Mouse (Mus musculus) Patski (cell line): ENCODE measurements around the gene Fam102b. TPM values are rescaled to one million over a fixed set of nuclear protein-coding genes. Genes with fewer than 3 reads are reported as not detected.
A peak's percentile ranks its signal among the peaks of the same experiment; 100 is the strongest.

Experiments
- ATAC-seq: fragments of 100-300 bp; one replicate; pipeline ENCODE4 v1.8.0; 2021
- CTCF ChIA-PET: fragments of 350-600 bp; sonication (Branson Sonifier 250); formaldehyde crosslinking; loops from one replicate; lab custom pipeline; 2022; ENCODE audit warnings: inconsistent platforms; lab: Charles Lee
- POLR2A ChIA-PET: fragments of 350-600 bp; sonication (Branson Sonifier 250); formaldehyde crosslinking; loops from one replicate; lab custom pipeline; 2022; ENCODE audit warnings: antibody characterized with exemption, inconsistent platforms; lab: Charles Lee
- DNase-seq: peaks from one replicate; pipeline ENCODE4 v3.0.0-alpha.2; 2011; ENCODE audit warnings: low read depth, low spot score
- H3K27me3 ChIP-seq: fragments of 371-371 bp; one replicate; pipeline ENCODE4 v1.5.1; 2021
- CTCF ChIP-seq: fragments of 100-300 bp; IDR thresholded peaks from one replicate; pipeline ENCODE4 v1.5.1; 2021
- in situ Hi-C: fragments of 300-500 bp; cut with MboI; formaldehyde crosslinking; loops from 3 replicates; pipeline ENCODE4 v1.11.1; 2018; ENCODE audit warnings: low pct_unique_long_range_greater_than_20kb, mixed read lengths
- polyA plus RNA-seq: library from polyadenylated mRNA; unstranded; gene quantifications from one replicate; pipeline ENCODE4 v1.2.3, GENCODE M21; 2021

Gene Fam102b
- polyA plus RNA-seq, 1 experiment from 2014 or later: 30.5 TPM

DNA sequence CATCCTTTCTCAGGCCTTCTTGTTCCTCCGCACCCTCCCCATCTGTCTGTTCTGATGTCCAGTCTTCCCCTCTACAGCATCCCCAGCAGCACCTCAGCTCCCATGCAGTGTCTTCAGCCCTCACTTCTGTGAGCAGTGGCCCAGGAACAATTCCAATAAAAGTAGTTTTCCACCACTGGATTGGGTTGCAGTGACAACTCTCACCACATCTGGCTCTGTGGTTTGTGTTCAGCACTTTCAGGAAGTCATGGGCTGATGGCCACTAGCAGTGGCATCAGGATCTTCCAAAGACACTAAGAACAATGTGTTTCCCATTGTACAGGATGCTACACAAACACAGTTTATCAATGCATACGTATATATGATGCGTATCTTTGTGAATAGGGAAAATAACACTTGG is 61.4 kb downstream of the Fam102b start:
- POLR2A ChIA-PET: no interaction called here
- in situ Hi-C loops: no loop called here
- DNase-seq (no peak), ATAC-seq (no peak)
- TF ChIP-seq CTCF: no peak
- no peaks in the 10 kb centered on the region for H3K27me3 ChIP-seq
- CTCF ChIA-PET: no interaction called here

DNA sequence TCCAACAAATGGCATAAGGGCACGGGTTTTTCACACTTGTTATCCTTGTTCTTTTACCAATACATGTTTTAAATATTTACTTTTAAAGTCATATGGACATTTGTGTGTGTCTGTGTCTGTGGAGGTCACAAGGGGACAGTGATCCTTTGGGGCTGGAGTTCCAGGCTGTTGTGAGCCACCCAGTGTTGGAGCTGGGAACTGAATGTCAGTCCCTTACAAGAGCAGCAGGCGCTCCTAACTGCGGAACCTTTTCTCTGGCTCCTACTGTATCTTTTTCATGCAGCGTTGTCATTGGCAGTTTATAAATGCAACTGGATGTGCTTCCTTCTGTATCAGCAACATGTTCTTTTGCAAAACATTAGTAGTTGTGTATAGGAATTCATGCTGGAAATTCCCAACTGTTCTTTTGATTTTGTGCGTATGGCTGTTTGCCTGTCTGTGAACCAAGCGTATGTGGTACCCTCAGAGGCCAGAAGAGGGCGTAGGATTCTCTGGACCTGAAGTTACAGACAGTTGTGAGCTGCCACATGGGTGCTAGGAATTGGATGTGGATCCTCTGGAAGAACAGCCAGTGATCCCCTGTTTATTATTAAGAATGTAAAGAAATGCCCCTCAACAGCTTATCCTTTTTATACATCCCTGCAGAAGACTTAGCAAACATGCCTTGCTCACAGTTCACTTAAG is 62.9 kb downstream of the Fam102b start:
- in situ Hi-C loops: no loop called here
- POLR2A ChIA-PET: interaction anchor here (0.6 kb wide), 1 partner anchor 73 kb away, joined by 3 read pairs; no protein-coding TSS in a partner anchor
- TF ChIP-seq CTCF: peak; percentile 51
- ATAC-seq (no peak), DNase-seq (no peak)
- H3K27me3 ChIP-seq: no peaks in the 10 kb centered on the region
- CTCF ChIA-PET: interaction anchor here (0.9 to 7.3 kb wide), 8 partner anchors 7 to 115 kb away, joined by 3 to 43 read pairs (median 3); no protein-coding TSS in a partner anchor

DNA sequence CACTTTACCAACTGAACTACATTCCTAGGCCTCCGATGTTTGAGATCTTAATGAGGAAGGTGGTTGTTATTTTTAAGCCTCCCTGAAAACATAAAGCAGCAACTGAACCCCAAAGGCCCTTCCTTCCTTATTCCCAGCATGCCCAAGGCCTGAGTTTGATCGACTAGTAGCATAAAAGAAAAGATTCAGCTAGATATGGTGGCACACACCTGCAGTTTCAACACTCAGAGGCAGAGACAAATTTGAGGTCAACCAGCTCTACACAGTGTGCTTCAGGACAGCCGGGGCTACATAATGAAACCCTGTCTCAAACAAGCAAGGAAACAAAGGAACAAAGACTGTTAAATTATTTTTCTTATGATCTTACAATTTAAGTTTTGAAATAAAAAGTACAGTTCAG is 63.6 kb downstream of the Fam102b start:
- CTCF ChIA-PET: interaction anchor here (0.9 to 7.3 kb wide), 7 partner anchors 8 to 116 kb away, joined by 3 to 43 read pairs (median 3); no protein-coding TSS in a partner anchor
- DNase-seq (no peak), ATAC-seq (no peak)
- POLR2A ChIA-PET: interaction anchor here (0.6 kb wide), 1 partner anchor 74 kb away, joined by 3 read pairs; no protein-coding TSS in a partner anchor
- TF ChIP-seq CTCF: no peak
- in situ Hi-C loops: no loop called here
- H3K27me3 ChIP-seq: no peaks in the 10 kb centered on the region

DNA sequence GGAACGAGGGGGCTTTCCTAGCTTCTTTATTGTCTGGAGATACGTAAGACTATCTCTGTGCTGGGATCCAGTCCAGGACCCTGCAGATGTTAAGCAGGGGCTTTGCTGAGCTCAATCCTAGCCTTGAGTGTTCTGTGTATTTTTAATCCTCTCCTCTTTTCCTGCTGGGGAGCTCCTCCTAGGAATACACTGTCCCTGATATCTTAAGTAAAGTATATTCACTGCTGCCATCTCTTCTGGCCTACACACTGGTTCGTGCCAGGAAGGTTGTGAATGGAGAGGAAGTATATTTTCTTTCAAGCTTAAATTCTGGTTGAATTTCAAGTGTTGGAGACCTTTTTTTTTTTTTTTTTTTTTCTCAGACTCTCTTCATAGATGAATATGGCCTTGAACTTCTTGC is 64.1 kb downstream of the Fam102b start:
- POLR2A ChIA-PET: interaction anchor here (0.6 to 0.7 kb wide), 2 partner anchors 72 to 156 kb away, joined by 3 read pairs; no protein-coding TSS in a partner anchor
- DNase-seq (no peak), ATAC-seq (no peak)
- no peak for TF ChIP-seq CTCF
- no peaks in the 10 kb centered on the region for H3K27me3 ChIP-seq
- in situ Hi-C loops: no loop called here
- CTCF ChIA-PET: interaction anchor here (0.6 to 7.3 kb wide), 6 partner anchors 8 to 633 kb away, joined by 3 to 43 read pairs (median 6); no protein-coding TSS in a partner anchor

DNA sequence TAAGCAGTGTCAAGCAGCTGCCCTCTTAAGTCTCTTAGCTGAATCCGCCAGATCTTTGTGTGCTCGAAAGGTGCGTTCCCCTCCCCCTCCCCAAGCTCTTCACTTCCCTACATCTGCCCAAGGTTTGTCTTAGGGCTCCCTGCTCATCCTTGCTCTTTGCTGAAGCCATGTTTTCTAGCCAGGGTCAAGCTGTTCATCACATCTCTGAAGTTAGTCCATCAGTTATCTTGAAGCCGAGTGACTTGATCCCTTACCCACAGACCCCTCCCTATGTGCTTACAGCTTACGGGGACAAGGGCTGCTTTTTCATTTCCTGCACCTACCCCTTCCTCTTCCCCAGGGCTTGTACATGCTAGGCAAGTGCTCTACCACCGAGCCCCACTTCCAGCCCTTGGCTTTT is 65.8 kb downstream of the Fam102b start:
- ChIA-PET CTCF (interaction anchor here (1.9 to 7.3 kb wide), 3 partner anchors 9 to 31 kb away, joined by 5 to 43 read pairs (median 9); no protein-coding TSS in a partner anchor), POLR2A (no interaction called here)
- ATAC-seq (no peak), DNase-seq (no peak)
- no peak for TF ChIP-seq CTCF
- in situ Hi-C loops: no loop called here
- H3K27me3 ChIP-seq: no peaks in the 10 kb centered on the region

DNA sequence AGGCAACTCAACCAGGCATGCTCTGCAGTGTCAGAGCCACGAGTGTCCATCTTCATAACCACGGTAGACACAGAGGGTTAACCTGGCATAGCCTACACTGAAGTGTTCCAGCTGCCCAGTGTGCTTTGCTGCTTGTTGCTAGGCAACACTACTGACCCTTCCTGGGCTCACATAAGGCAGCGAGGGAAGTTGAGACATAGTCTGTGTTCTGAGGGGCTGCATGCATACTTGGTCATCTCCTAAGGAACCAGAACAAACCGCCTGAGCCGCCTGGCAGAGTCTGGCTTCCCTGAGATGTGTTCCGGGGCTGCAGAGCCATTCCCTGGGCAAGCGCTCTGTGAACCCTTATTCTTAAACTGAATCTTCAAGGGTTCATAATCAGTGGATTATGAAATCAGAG is 66.2 kb downstream of the Fam102b start:
- in situ Hi-C loops: no loop called here

DNA sequence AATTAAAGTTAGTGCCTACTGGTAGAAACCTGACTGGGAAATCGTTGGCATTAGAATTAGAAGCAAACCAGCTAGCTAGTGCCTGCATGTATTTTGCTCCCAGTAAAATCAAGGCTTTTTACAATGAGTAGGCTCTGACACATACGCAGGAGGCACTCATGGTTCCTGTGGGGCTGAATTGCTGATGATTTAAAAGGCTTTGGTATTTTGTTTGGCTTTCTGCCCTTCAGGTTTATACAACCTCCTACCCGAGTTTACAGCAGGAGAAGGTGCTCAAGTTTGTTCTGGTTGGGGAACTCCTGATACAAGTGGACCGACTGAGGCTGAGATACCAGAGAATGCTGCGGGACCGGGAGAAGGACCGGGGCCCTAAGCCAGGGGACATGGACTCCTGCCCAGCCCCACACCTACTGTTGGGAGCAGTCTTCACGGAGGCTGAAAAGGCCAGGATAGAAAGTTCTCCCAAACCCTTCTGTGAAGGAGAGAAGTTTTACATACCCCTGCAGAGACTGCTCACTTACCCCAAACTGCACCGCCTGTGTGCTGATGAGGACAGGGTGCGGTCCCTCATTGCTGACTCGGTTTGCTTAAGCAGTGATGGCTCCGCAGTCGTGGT is 67.6 kb downstream of the Fam102b start:
- TF ChIP-seq CTCF: no peak
- ATAC-seq (peak; percentile 60), DNase-seq (peak; percentile 93)
- POLR2A ChIA-PET: no interaction called here
- CTCF ChIA-PET: interaction anchor here (7.3 kb wide), 1 partner anchor 12 kb away, joined by 43 read pairs; no protein-coding TSS in a partner anchor
- in situ Hi-C loops: no loop called here
- no peaks in the 10 kb centered on the region for H3K27me3 ChIP-seq

More for the DNA sequence above, 66.2 kb downstream of the Fam102b start:
- no peak for ATAC-seq
- DNase-seq: no peak
- ChIA-PET CTCF (interaction anchor here (2.4 to 7.3 kb wide), 2 partner anchors 10 to 31 kb away, joined by 9 to 43 read pairs; no protein-coding TSS in a partner anchor), POLR2A (no interaction called here)
- no peak for TF ChIP-seq CTCF
- no peaks in the 10 kb centered on the region for H3K27me3 ChIP-seq

DNA sequence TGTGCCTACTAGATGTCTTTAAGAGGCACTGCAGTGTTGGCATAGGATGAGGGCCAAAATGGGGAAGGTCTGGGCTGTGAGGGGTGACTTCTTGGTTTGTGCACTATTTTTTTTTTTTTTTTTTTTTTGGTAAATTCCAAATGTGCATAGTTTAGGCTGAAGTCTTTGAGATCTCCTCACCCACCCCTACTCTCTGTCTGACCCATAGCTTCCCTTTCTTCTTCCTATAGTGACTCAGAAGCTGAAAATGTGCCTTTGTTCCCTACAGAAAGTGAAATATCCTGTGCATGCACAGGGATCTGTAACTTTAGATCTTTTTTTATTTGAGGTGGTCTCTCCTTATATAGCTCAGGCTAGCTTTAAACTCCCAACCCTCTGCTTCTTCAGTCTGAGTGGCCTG is 69.4 kb downstream of the Fam102b start:
- DNase-seq (peak; percentile 27), ATAC-seq (no peak)
- ChIA-PET POLR2A (interaction anchor here (0.7 to 1.9 kb wide), 3 partner anchors 46 to 940 kb away, joined by 3 to 4 read pairs (median 4); partner anchors contain the start of genes Gstm1 and Prpf38b), CTCF (interaction anchor here (0.9 to 7.3 kb wide), 5 partner anchors 13 to 69 kb away, joined by 3 to 43 read pairs (median 5); partner anchors contain the start of gene Fam102b)
- in situ Hi-C loops: no loop called here
- no peaks in the 10 kb centered on the region for H3K27me3 ChIP-seq
- TF ChIP-seq CTCF: no peak

DNA sequence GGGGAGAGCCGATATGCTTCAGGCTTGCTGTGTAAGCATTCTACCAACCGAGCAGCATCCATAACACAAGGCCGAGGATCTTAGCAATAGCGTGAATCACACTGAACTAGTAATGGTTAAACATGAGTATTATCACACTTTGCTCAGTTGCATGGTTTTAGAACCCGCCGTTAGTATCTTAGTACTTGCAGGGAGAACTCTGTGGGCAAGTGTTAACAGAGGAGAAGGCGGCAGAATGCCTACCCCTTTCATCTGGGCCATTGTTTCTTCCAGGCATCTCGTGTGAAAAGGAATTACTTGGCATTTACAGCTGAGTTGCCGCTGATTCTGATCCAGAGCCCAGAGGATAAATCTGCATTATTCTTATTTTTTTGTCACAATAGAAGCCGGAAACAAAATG is 86.4 kb downstream of the Fam102b start:
- no peak for DNase-seq
- ATAC-seq: no peak
- CTCF ChIA-PET: interaction anchor here (2.0 kb wide), 1 partner anchor 9 kb away, joined by 6 read pairs; no protein-coding TSS in a partner anchor
- H3K27me3 ChIP-seq: no peaks in the 10 kb centered on the region
- POLR2A ChIA-PET: no interaction called here
- TF ChIP-seq CTCF: no peak
- in situ Hi-C loops: no loop called here

DNA sequence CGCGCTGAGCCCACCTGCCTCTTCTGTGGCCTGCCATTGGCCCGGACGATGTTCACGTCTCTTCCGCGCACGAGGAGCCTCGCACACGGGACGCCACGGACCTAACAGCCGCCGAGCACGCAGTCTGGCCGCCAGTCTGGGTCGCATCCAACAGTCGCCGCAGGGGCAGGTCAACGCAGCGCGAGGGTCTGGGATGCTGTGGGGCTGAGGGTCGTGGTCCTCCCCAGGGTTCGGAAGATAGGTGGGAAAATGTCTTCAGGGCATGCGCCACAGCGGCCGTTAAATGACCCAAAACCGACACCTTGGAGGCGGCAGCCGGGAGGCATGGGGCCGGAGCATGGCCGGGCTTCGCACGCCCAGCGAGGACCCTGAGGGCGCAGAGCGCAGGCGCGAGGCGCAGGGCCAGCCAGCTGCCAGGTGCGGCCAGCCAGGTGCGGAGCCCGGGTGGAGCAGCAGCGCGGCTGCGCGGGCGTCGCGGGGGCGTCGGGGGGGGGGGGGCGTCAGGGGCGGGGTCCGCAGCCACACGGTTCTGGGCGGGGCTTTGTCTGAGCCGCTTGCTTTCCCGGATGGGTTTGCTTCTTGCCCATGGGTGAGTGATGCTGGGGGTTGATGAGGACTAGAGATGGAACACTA is 87.3 kb downstream of the Fam102b start, which contains the start of gene Gm9857:
Gene Gm9857, minus strand, starts transcription at position 445 of the 633 bp plus-strand sequence.
- ChIA-PET POLR2A (no interaction called here), CTCF (interaction anchor here (0.8 kb wide), 1 partner anchor 15 kb away, joined by 3 read pairs; no protein-coding TSS in a partner anchor)
- DNase-seq (no peak), ATAC-seq (no peak)
- TF ChIP-seq CTCF: no peak
- H3K27me3 ChIP-seq: no peaks in the 10 kb centered on the region
- in situ Hi-C loops: no loop called here
